Mouse (Mus musculus): ENCODE measurements at regions not wholly inside any gene's neighbourhood (a gene's known extent, or its start where the extent isn't known, plus 50 kb on each side); places are given as distances from the start of the nearest gene placed in this dataset.

DNA sequence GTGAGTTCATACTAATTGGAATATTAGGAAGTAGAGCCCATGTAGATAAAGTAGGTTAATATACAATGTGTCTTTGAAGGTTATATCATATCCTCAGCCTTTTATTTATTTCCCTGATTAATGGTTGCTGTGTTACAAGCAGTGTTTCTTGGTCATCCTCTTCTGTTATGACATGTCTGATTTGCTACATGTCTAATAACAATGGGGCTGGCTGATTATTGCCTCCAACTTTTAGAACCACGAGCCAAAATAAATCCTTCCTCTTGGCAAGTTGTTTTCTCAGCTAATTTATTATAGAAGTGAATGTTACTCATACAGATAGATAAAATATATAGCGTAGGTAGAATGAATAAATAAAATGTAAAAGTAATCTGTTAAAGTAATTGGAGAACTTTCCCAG, 124.8 kb upstream of the Rgmb start:
- TF ChIP-seq GATA1 (IDR thresholded peaks at IDR 0.05; ENCODE audit: borderline replicate concordance, low read length) (no peak), FLI1 (IDR thresholded peaks at IDR 0.05; ENCODE audit: low read length) (no peak)
